Mouse (Mus musculus) kidney, embryonic 14.5 days (tissue): ENCODE results near the gene Klf6. TPM values are rescaled to one million over a fixed set of nuclear protein-coding genes. Genes with fewer than 3 reads are reported as not detected.

Source experiments
- ATAC-seq: fragments of 200-750 bp; cut with Nextera tagmentation; 2 replicates; pipeline ENCODE4 v1.8.0; 2017; ENCODE audit warnings: moderate number of reproducible peaks, mild to moderate bottlenecking, moderate TSS enrichment, moderate library complexity; ENCODE audit not compliant: low FRiP score, low TSS enrichment
- H3K27ac ChIP-seq: fragments of 300-500 bp; sonication (generic); 2 replicates; pipeline ENCODE4 v1.5.1; 2014; ENCODE audit warnings: low read depth, mild to moderate bottlenecking, low read length, moderate library complexity, mixed read lengths
- H3K27me3 ChIP-seq: fragments of 300-500 bp; sonication (generic); 2 replicates; pipeline ENCODE4 v1.6.1; 2014; ENCODE audit warnings: mild to moderate bottlenecking, low read length; ENCODE audit not compliant: control insufficient read depth, insufficient read depth
- H3K36me3 ChIP-seq: fragments of 300-500 bp; sonication (generic); 2 replicates; pipeline ENCODE4 v1.6.1; 2014; ENCODE audit warnings: low read length, mixed read lengths; ENCODE audit not compliant: control insufficient read depth, insufficient read depth
- H3K4me1 ChIP-seq: fragments of 300-500 bp; sonication (generic); 2 replicates; pipeline ENCODE4 v1.6.1; 2014; ENCODE audit warnings: low read length, mixed read lengths; ENCODE audit not compliant: control insufficient read depth, insufficient read depth
- H3K4me2 ChIP-seq: fragments of 300-500 bp; sonication (generic); replicated peaks from 2 replicates; pipeline ENCODE4 v1.6.1; 2014; ENCODE audit warnings: low read depth, mild to moderate bottlenecking, low read length
- H3K4me3 ChIP-seq: fragments of 300-500 bp; sonication (generic); 2 replicates; pipeline ENCODE4 v1.5.1; 2014; ENCODE audit warnings: mild to moderate bottlenecking, low read length
- H3K9ac ChIP-seq: fragments of 300-500 bp; sonication (generic); 2 replicates; pipeline ENCODE4 v1.6.1; 2014; ENCODE audit warnings: low read depth, mild to moderate bottlenecking, low read length, moderate library complexity
- H3K9me3 ChIP-seq: fragments of 300-500 bp; sonication (generic); 2 replicates; pipeline ENCODE4 v1.6.1; 2016; ENCODE audit warnings: low read length; ENCODE audit not compliant: control insufficient read depth
- whole genome bisulfite sequencing: fragments of 180-500 bp; shearing (Covaris S2); extraction: QIAGEN DNeasy Blood & Tissue Kit; methylation state at CpG from one replicate; pipeline ENCODE4 v1.1.7; 2014; 5-methylcytosine and 5-hydroxymethylcytosine counted together
- microRNA-seq: library from miRNA; unstranded; fragments of <30 nt; microRNA quantifications from one replicate; pipeline ENCODE4, GENCODE M21; 2016
- polyA plus RNA-seq: library from polyadenylated mRNA; unstranded; fragments of >200 nt; fragmentation: Nextera tagmentation; extraction: Ambion mirVana; gene quantifications from 2 replicates; pipeline ENCODE4 v1.2.1, GENCODE M21; 2014

Klf6 gene
- polyA plus RNA-seq, 1 experiment from 2014 or later: 50.4 TPM

DNA sequence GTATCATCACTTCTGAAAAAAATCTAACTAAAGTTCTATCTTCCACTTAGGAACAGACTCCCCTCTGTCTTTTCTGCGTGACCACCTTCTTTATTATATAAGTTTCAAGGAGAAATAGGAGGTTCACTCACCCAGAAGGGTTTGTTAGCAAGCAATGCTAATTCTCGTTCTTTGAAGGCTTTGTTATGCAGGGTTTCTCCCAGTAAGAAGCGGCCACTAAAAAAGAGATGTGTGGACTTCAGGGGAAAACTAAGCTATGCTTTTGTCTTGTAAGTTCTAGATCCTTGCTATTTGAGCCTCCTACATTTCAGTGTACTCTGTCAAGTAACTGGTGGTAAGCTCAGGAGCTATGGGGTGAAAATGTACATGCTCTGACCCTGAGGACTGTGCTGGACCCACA lies 38.4 kb downstream of the Klf6 start:
- Histone ChIP-seq H3K36me3 (no peaks in the 10 kb centered on the region), H3K4me3 (no peak overlapping the region), H3K27ac (no peak overlapping the region), H3K27me3 (no peaks in the 10 kb centered on the region), H3K9ac (no peak overlapping the region), H3K4me1 (no peaks in the 10 kb centered on the region), H3K4me2 (no peak overlapping the region), H3K9me3 (no peaks in the 10 kb centered on the region)
- no peak for ATAC-seq
- WGBS: 77% methylated on average over 3 of the region's 3 CpGs

DNA sequence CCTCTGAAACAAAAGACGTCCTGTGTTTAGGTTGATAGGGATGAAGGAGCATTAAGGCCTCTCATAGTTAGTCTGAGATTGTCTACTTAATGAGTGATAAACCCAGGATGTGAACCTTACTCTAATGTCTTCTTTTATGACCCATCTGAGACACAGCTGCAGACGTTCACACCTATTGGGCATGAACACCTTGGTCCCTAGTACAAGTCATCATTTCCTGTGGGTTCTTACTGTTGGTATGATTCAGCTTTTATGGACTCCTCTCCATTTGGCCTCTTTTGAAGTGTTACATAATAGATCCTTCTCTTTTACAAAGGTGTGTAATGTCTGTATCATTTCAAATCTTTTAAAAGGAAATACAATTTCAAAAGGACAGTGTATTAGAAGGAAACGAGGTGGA lies 51.9 kb downstream of the Klf6 start:
- whole genome bisulfite sequencing: 57% methylated on average over 3 of the region's 3 CpGs
- no peak for ATAC-seq
- no peaks in the 10 kb centered on the region for H3K27me3 ChIP-seq
- H3K4me2 ChIP-seq: no peak overlapping the region
- H3K9me3 ChIP-seq: no peaks in the 10 kb centered on the region
- H3K27ac ChIP-seq: no peak overlapping the region
- no peak overlapping the region for H3K4me3 ChIP-seq
- H3K36me3 ChIP-seq: no peaks in the 10 kb centered on the region
- H3K4me1 ChIP-seq: no peaks in the 10 kb centered on the region
- H3K9ac ChIP-seq: no peak overlapping the region

DNA sequence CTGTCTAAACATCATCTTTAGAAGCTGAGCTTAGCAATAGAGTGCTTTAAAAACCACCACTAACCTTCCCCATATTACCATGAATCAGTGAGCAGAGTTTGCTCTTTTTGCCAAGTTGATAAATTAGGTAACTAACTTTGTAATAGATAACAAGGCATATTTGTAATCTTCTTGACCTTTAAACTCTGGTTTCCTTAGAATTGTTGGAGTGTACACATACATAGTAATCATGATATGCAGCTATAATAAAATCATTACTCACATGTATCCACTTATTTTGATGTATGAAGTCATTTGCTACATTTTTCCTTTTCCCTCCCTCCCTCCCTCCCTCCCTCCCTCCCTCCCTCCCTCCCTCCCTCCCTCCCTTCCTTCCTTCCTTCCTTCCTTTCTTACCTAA lies 56.1 kb downstream of the Klf6 start:
- no peaks in the 10 kb centered on the region for H3K9me3 ChIP-seq
- no peak overlapping the region for H3K9ac ChIP-seq
- no peaks in the 10 kb centered on the region for H3K4me1 ChIP-seq
- H3K27me3 ChIP-seq: no peaks in the 10 kb centered on the region
- H3K4me3 ChIP-seq: no peak overlapping the region
- no peak for ATAC-seq
- no peaks in the 10 kb centered on the region for H3K36me3 ChIP-seq
- no peak overlapping the region for H3K27ac ChIP-seq
- H3K4me2 ChIP-seq: no peak overlapping the region

DNA sequence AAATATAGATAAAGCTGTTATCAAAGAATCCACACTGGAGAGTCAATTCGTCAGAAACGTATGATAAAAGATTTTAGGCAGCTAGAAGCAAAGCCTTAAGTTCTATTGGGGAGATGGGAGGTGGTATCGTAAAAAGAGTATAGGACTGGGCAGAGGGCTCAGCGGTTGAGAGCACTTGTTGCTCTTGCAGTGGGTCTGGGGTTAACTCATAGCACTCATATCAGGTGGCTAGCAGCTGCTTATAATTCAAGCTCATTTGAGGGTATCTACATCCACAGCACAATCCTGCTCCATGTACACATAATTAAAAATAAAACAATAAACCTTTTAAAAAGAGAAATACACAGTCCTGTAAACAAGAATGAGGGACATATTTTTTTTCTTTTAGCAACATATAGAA lies 58.7 kb downstream of the Klf6 start:
- ATAC-seq: no peak
- 72% methylated on average over 4 of the region's 4 CpGs for WGBS
- Histone ChIP-seq H3K36me3 (no peaks in the 10 kb centered on the region), H3K4me3 (no peak overlapping the region), H3K4me2 (no peak overlapping the region), H3K27me3 (no peaks in the 10 kb centered on the region), H3K9me3 (no peaks in the 10 kb centered on the region), H3K9ac (no peak overlapping the region), H3K4me1 (no peaks in the 10 kb centered on the region), H3K27ac (no peak overlapping the region)

Small RNA genes within 50 kb of the gene (microRNA-seq; reads per million reads assigned to microRNA genes)
- gene Gm26043: not detected
